Mouse (Mus musculus): Measurements from ENCODE around the gene Dlg2. TPM values are rescaled to one million over a fixed set of nuclear protein-coding genes. Genes with fewer than 3 reads are reported as not detected.

The Dlg2 gene
- total RNA-seq, 4 experiments from 2014 or later = 216 to 253 (median 244) TPM

DNA sequence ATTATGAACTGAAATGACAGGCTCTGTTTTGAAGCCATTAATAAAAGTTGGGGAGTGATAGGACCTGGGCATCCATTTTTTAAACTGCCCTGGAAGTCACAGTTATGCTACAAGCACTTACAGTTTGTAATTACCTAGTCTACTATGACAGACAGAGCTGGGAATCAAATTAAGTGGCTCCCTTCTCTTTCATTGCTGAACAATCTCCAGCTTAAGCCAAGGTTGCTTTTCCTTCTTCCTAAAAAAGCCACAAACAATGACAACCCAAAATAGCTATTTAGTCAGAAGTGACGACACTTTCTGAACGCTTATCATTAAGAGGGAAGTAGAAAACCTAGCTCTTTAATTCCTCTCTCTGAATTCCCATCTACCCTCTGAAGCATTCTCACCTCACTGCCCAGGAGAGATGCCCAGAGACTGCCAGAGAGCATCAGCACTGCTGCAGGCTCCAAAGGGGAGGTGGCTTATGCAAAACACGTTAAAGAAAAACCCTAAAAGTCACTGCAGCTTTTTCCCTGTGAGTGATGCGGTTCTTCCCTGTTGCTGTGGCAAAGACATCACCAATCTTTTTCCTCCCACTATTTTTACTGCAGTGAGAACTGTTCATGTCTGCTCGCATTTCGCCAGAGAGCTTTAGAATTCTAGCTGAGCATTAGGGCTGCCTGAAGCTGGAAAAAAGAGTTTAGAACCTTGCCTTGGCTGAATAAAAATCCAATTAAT lies 612.9 kb downstream of the Dlg2 start:
- DNase-seq (ENCODE audit: low spot score in 2 of 2) = peak in 1 of 2 experiments; percentile 48

DNA sequence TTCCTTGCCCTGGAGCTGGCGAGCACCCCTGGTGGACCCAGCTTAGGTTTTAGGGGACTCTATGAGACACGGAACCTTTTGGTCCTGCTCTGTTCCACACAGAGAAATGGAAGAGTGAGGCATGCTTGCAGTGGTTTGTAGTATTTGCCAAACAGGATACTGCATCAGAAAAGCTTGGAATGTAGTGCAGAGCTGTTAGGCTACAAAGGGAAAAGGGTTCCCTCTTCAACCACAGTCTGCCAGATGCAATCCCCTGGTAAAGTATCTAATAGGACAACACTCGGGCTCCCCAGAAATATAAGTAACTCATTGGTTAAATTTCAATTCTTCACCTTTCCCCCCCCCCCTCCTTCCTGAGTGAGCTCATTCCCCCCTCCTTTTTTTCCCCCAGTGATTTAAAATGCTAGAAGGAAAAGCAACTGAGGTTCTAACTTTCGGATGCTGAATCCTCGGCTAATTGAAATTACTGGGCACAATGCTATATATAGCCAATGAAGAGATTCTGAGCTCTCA lies 613.9 kb downstream of the Dlg2 start:
- peak in 1 of 2 experiments; percentile 15 for DNase-seq (ENCODE audit: low spot score in 2 of 2)

DNA sequence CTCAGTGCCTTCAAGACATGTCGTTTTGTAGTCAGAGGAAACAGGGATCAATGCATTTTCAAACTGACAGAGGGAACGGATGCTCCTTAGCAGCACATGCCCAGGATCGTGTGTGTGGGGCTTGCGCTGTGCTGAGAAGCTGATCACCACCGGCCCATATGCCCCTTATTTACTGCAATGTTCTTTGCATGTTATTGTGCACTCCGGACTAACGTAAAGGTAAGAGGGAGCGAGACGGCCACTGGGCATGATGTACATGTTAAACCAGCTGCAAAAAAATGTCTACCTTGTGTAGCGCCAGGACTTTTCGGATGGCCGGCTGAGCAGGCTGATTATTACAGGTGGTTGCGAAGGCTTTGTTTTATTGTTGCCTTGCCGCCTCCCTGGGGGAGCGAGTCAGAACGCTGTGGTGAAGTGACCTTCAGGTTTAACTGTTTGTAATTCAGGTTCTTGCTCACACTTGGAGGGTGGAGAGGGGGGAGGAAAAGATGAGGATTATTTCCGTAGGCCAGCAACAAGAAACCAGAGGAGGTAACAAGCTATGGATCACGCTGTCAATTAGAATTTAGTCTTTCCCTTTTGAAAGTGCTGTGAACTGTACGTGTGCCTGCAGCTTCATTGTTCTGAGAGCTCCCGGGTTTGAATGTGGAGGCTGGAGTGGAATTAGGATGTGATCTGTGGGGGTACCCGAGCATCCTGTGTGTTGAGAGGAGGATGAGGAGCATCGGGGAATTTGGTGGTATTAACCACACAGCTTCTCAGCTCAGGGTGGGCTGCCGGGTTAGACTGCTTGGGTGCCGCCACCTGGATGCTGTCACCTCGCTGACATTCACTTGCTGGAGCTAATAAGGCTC lies 614.6 kb downstream of the Dlg2 start:
- DNase-seq (ENCODE audit: low spot score in 2 of 2) = peak in 1 of 2 experiments; percentile 46

DNA sequence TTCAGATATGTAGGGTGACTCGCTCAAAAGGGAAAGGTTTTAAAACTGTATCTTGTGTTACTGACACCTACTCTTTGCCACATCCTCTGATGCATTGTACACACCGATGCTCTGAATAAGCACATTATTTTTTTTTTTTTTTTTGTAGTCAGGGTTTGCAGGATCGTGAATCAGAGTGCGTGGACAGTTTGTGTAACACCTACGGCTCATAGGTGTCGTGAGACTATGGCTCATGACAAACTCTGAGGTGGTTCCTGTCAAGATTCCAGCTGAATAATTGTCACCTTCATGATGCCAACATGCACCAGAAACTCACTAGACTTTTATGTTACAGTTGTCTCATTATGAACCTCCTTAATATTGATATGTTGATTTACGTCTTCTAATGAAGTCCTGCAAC lies 620.0 kb downstream of the Dlg2 start:
- DNase-seq (ENCODE audit: low spot score in 2 of 2) = no peak

DNA sequence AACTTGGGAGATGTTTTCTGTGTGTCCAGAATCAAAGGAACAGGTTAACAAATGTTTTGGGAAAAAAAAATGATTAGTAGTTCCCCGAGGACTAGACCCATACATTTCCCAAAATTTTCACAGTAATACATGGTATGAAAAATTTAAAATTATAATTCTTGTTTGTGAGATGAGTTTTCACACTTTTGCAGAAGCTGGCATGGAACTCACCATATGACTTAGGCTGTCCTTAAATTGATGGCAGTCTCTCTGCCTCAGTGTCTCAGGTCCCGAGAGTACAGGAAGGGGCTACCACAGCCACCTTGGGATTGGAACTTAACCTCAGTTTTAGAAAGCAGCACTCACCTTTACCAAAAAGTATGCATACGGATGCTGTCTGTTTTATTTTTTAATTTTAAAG lies 622.0 kb downstream of the Dlg2 start:
- DNase-seq (ENCODE audit: low spot score in 2 of 2) = no peak

DNA sequence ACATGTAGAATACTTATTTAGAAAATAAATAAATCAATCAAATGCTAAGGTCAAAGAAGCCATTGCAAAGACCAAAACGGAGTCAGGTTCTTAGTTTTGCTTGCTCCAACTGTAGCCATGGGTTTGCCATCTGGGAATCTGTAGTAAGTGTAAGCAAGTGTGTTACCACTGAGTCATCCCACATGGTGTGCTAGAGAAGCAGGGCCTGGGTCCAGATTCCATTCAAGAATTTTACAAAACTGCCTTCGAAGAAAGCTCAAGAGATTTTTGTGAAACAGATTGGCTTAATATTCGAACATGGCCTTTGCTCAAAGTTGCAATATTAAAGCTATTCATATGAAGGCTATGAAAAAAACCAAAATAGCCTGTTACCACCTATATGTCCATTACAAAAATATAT lies 633.1 kb downstream of the Dlg2 start:
- peak in 1 of 2 experiments; percentile 35 for DNase-seq (ENCODE audit: low spot score in 2 of 2)

DNA sequence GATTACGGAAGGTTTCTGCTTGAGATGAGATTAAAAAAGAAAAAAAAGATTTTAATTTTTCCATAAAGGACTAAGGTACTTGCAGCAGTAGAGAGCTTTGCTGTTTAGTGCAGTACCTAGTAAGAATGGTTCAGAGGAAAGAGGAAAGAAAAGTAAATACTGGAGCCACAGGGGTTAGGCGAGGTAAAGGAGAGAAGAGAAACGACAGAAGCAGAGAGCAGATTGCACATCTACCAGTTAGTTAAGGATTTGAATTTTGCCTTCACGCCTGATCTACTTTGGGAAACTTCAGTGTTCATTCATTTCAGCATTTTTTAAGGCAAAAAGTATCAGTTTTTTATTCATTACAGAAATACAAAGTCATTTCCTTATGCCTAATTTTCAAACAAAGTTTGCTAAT lies 655.7 kb downstream of the Dlg2 start:
- DNase-seq (ENCODE audit: low spot score in 2 of 2) = no peak

DNA sequence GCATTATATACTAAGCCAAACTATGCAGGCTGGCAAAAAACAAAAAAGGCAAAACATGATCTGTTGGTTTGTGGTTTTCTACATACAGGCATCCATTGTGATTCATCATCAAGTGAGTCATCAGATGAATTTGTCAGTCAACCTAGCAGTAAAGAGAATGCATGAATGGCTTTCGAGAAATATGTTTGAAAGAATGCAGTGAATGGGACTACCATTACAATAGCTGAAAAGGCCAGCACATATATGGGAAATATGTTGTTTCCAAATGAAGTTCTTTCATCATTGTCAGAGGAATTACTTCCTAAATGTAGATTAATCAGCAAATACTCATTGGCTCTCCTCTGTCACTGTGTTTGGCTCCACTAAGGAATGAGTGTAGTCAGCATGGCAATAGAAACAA lies 677.6 kb downstream of the Dlg2 start:
- no peak for DNase-seq (ENCODE audit: low spot score in 2 of 2)

DNA sequence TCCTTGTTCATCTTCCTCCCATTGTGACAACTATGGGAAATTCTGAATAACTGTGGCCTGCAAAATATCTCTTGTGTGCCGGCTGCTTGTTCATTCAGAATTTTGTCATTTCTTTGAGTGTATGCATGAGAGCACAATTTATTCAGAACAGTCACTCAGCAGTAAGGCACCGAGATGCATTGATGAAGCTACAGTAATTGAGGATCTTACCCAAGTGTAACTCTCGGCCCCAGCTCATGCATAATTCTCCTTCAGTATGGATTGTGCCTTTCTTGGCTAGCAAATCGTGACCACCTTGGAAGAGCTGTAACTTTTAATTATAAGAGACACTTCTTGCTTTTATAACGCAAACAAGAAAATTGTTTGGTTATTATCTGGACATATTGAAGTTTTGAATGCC lies 682.7 kb downstream of the Dlg2 start:
- DNase-seq (ENCODE audit: low spot score in 2 of 2) = no peak

DNA sequence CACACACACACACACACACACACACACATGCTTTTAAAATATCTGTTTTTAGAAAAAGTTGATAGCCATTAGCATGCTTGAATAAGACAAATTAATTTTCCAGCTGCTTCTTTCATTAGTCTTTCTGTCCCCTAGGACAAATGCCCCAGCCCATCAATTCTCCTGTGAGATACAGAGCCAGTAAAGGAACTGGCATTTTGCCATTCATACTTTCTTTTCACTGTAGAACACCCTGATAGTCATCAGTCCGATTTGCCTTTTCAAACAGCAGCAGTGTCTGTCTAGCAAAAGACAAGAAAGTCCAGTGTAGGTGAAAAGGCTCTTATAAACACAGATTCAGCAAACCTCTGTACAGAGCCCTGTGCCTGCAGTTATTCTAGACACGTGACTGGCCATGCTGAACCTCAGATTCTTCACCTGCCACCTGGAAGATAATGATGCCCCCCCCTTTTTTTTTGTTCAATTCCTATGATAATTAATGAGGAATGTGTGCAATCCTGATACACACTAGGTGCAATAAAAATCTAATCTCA lies 685.2 kb downstream of the Dlg2 start:
- DNase-seq (ENCODE audit: low spot score in 2 of 2) = no peak

DNA sequence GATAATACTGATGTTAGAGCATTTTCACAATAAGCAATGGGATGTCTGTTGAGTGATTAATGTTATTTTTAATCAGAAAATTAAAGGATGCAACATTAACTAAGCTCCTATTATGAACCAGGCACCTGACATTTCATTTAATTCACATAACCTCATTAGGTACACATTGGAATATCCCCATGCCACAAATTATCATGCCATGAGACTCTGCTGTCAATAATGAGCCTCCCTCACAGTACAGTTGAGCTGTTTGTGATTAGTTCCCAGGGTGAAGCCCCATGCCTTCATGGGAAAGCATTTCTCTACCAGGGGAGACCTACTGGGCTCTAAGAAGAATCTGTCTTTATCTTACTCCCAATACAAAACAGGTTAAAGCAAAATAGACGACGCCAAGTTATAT lies 697.1 kb downstream of the Dlg2 start:
- no peak for DNase-seq (ENCODE audit: low spot score in 2 of 2)

DNA sequence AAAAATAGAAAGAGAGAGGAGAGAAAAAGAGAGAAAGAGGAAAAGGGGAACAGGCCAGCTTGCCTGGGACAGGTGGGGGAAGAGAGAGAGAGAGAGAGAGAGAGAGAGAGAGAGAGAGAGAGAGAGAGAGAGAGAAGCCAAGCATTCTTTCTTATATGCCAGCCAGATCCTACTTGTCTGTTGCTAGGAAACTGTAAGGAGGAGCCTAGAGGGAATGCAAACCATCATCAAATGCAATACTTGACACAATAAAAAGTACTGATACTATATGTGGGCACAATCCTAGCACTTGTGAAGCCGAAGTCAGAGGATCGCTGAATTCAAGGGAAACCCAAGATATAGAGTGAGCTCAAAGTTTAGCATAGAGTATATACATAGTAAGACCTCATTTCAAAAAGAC lies 711.7 kb downstream of the Dlg2 start:
- no peak for DNase-seq (ENCODE audit: low spot score in 2 of 2)

DNA sequence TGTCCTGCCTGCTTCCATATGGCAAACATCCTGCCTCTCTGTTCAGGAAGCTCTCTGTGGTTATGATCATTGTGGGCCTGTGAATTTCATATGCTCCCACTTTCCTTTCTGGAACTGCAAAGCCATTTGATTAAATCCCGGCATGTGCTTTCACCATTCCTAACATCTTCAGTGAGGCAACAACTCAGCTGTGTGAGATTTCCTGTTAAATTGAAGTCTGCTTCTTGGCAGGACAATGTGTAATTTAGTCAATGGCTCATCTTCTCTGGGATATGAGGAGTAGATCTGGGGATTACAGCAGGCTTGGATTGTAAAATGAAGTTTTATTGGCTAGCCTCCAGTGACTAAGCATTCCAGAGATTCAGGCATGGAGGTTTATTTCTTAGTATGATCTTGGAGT lies 722.9 kb downstream of the Dlg2 start:
- DNase-seq (ENCODE audit: low spot score in 2 of 2) = no peak

DNA sequence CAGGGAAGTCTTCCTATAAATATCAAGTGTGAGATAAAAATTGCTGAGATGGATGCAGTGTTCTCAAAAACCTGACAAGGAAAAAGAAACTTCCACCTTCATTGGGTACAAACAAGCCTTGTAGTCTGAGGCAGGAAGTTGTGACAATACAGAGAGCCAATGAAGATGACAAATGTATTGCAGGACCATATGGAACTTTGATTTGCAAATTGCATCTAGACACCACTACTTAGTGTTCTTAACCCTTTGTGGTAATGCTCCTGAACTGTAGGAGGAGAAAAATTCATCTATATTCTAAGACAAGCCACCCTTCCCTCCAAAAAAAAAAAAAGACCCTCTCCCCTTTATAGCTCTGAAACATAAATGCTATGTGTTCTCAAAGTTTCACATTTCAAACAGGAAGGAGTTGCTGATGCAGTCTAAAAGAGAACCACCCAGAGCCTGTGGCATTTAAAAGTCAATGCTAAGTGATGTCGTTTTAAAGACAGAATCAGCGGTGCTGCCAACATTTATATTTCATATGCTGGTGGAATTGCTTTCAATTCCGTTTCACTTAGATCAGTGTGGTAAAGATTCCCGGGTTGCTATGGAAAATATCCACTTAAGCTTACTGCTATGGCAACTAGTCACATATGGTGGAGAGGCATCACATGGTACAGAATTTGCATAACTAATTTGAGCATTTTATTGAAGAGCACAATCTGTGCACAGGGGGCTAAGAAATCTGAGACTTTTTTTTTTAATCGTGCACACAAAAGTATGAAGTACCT lies 731.8 kb downstream of the Dlg2 start:
- peak in 1 of 2 experiments; percentile 26 for DNase-seq (ENCODE audit: low spot score in 2 of 2)

DNA sequence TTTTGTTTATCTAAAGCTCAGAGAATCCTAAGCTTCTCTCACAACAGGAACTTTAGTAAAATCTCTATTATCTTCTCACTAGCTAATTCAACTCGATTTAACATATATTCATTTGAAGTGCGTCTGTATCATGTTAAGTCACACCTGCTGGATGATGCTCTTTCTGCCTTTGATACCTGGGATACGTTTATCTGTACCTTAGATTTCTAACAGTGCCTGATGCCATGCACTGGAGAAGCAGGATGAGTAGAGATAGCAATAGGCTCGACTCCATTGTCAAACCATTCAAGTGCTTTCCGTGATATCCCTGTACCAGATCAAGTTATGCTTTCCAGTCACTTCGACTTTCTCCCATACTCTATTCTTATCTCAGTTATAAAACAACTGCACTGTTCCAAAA lies 732.5 kb downstream of the Dlg2 start:
- DNase-seq (ENCODE audit: low spot score in 2 of 2) = no peak

DNA sequence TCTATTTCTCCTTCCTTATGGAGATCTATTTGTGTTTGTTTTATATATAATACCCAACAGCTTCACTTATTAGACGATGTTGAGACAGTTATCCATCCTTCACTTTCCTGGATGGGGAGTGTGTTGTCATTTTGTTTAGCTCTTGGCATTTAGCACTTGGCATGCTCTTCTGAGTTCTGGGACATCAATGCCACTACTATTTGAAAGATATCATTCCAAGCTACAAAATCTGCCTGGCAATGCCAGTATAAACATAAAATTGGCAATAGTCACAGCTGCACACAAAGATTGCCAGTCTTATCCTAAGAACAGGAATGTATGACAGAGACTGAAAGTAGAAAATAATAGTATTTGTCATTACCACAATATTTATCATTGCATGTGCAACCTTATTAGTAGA lies 735.8 kb downstream of the Dlg2 start:
- DNase-seq (ENCODE audit: low spot score in 2 of 2) = no peak

DNA sequence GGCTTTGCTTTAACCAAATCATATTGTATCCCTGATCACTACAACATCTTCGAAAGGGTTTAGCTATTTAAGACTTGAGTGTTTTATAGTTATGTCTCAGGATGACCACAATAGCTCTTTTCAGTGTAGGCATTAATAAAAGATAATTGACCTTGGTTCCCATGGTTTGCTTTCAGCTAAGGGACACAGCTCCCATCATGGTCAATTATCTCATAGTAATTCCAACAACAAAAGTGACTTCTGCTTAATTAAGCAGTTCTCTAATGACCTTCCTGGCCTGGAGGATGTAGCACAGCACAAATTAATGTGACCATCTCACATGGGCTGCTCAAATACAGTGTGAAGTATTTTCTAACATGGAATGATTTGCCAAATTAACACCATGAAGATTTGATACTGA lies 738.4 kb downstream of the Dlg2 start:
- DNase-seq (ENCODE audit: low spot score in 2 of 2) = no peak

DNA sequence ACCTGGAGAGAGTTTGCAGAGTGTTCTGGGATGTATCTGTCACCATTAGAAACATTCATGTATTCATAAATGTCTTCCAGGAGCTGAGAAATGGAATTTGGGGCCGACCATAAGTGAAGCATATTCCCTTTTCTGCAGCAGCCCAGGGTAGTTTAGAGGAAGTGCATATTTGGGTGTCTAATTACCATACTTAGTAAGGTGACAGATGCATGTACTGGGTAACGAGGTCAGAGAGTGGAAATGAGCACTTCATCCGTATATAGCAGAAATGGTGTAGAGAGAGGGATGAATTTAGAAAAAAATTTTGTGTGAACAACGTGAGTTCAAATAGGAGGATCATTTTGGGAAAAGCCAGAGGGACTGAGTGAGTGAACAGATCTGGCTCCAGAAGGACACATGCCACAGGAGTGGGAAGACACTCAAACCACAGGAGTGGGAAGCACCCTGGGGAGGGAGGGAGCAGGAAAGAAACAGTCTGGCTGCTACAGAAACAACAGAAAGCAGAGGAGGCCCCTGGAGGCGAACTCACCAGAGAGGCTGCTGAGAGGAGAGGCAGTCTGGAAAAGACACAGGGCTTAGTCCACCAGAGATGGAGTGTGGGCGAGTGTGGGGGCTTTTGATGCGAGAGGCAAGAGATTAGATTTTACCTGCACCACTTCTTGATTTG lies 742.0 kb downstream of the Dlg2 start:
- peak; percentile 56 to 71 for DNase-seq (ENCODE audit: low spot score in 2 of 2)

DNA sequence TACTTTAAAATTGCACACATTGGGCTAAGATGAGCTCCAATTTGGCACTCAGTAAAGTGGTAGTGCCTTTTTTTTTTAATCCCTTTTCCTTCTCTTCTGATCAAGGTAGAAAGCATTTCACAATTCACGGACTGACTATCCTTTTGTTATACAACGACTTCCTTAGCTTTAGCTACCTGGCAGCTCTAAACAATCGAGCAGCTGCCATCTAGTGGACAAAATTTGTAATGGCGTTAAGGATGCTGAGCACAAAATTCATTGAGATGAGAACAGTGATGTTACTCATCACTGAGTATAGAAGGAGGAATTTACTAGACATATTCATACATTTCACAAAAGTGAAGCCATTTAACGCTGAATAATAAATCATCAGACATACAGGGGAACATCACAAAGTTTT lies 750.0 kb downstream of the Dlg2 start:
- DNase-seq (ENCODE audit: low spot score in 2 of 2) = peak; percentile 48 to 66

DNA sequence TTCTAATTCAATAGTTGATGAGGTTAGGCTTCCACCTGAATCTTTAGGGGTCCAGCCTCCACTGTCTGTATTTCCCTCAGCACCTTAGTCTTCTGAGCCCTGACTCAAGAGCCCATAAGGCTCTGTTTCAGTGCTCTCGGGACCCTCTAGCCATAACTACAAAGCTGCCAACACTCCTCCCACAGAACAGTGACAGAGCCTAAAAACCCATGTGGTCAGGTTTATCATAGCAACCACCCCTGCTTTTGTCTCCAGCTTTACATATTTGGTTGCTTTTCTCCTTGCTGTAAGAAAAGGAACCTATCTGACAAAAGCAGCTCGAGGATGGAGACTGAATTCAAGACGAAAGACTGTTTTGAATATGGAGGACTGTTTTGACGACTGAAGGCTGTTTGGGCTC lies 765.2 kb downstream of the Dlg2 start:
- no peak for DNase-seq (ENCODE audit: low spot score in 2 of 2)

DNA sequence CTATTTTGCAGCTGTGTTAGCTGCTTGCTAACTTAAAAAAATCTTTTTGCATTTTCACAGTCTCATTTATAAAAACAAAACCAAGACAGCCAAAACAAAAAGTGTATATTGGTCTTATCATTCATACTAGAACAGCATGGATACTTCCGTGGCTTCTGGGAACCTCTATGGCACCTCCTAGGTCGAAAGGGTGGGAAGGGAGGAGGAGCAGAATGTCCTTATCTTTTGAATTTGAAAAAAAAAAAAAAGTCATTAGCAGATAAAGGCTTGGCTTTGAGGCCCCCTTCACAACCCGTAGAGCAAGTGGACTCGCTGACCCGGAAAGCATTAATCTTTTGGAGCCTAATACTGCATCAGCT lies 785.2 kb downstream of the Dlg2 start:
- DNase-seq (ENCODE audit: low spot score in 2 of 2) = no peak
